ENCODE assay signal across 7 mouse cellular contexts in the genomic region with DNA sequence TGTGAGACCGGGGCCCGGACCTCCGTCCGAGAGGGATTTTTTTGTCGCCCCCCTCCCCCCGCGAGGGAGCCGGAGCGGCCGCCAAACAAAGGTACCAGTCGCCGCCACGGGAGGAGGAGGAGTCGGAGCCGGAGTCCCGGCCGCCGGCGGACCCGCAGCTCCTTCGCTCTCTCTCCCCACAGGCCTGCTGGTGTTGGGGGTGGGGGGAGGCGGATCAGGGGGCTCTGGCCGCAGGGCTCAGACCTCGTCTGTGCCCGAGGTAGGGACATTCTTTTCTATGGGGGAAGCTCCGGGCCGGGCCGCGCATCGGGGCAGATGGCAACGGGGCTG. TPM values are rescaled to one million over a fixed set of nuclear protein-coding genes. Genes with fewer than 3 reads are reported as not detected.
DNase-seq lines count a peak whose midpoint lies in the region; ATAC-seq lines count a peak whose summit lies in the region.

No protein-coding gene starts in this region.

- no peaks in the 10 kb centered on the region for H3K27me3 ChIP-seq in forebrain, embryonic 11.5 days (ENCODE audit: control insufficient read depth, insufficient read depth, low read length)
- H3K27me3 ChIP-seq in limb, embryonic 15.5 days: no peaks in the 10 kb centered on the region
- no peaks in the 10 kb centered on the region for H3K27me3 ChIP-seq in stomach, embryonic 15.5 days (replicated peaks)

- H3K4me2 ChIP-seq in forebrain, embryonic 11.5 days (ENCODE audit: low read depth, low read length, severe bottlenecking): peak overlapping the region; percentile 67; the same call in 1 of the 2 replicates
- H3K4me2 ChIP-seq in limb, embryonic 15.5 days: peak overlapping the region; percentile 59
- H3K4me2 ChIP-seq in stomach, embryonic 15.5 days: peak overlapping the region; percentile 64

- H3K4me3 ChIP-seq in forebrain, embryonic 11.5 days (ENCODE audit: low read depth, low read length): peak overlapping the region; percentile 99
- H3K4me3 ChIP-seq in limb, embryonic 15.5 days: peak overlapping the region; percentile 98
- H3K4me3 ChIP-seq in stomach, embryonic 15.5 days (replicated peaks): peak overlapping the region; percentile 99

- no peaks in the 10 kb centered on the region for H3K36me3 ChIP-seq in forebrain, embryonic 11.5 days (ENCODE audit: control insufficient read depth, insufficient read depth, low read length)
- 0 out of 2 replicates have a peak, but pooled peaks cover 4% of the 10 kb centered on the region for H3K36me3 ChIP-seq in limb, embryonic 15.5 days
- no peaks in the 10 kb centered on the region; the same call in 1 of the 2 replicates for H3K36me3 ChIP-seq in stomach, embryonic 15.5 days

- DNase-seq in right cerebral cortex, postnatal 4 days: peak; percentile 46
- no peak for DNase-seq in right cerebral cortex, adult 18-20 months
- DNase-seq in forebrain, embryonic 11.5 days (ENCODE audit: low spot score): no peak
- no peak for DNase-seq in gastrocnemius, postnatal 36 days
- no peak for DNase-seq in gastrocnemius, adult 8-10 months (ENCODE audit: low spot score in 2 of 2)

- peak; percentile 48 for ATAC-seq in forebrain, embryonic 11.5 days (replicated peaks; ENCODE audit: low FRiP score)
- peak; percentile 17 for ATAC-seq in limb, embryonic 15.5 days (ENCODE audit: insufficient number of reproducible peaks, low FRiP score, low TSS enrichment, low read depth)
- ATAC-seq in stomach, embryonic 15.5 days (ENCODE audit: insufficient read depth, low FRiP score, low read depth): peak; percentile 16

- peak overlapping the region; percentile 97 for H3K9ac ChIP-seq in forebrain, embryonic 11.5 days (ENCODE audit: low read length)
- peak overlapping the region; percentile 98 for H3K9ac ChIP-seq in limb, embryonic 15.5 days
- peak overlapping the region; percentile 94 for H3K9ac ChIP-seq in stomach, embryonic 15.5 days

- peak overlapping the region; percentile 97 for H3K27ac ChIP-seq in forebrain, embryonic 11.5 days (ENCODE audit: low read depth, low read length)
- peak overlapping the region; percentile 99 for H3K27ac ChIP-seq in limb, embryonic 15.5 days
- peak overlapping the region; percentile 99 for H3K27ac ChIP-seq in stomach, embryonic 15.5 days

- intact Hi-C loops in gastrocnemius, postnatal 36 days (cut with DNase I): loop anchor here (5.0 to 10.0 kb wide), 3 partner anchors 103 to 179 kb away; a partner anchor contains a TSS

- 0% methylated on average over 21 of the region's 31 CpGs for WGBS in forebrain, embryonic 11.5 days
- under 1% methylated on average over 27 of the region's 31 CpGs for WGBS in limb, embryonic 15.5 days
- 0% methylated on average over 25 of the region's 31 CpGs for WGBS in stomach, embryonic 15.5 days

- H3K9me3 ChIP-seq in forebrain, embryonic 11.5 days (ENCODE audit: control insufficient read depth, low read length): no peaks in the 10 kb centered on the region
- H3K9me3 ChIP-seq in limb, embryonic 15.5 days: no peaks in the 10 kb centered on the region
- H3K9me3 ChIP-seq in stomach, embryonic 15.5 days: no peaks in the 10 kb centered on the region

- peaks cover 2% of the 10 kb centered on the region; the same call in 1 of the 2 replicates for H3K4me1 ChIP-seq in forebrain, embryonic 11.5 days (replicated peaks; ENCODE audit: control insufficient read depth, insufficient read depth, low read length)
- H3K4me1 ChIP-seq in limb, embryonic 15.5 days: peaks cover 10% of the 10 kb centered on the region; the same call in 1 of the 2 replicates
- H3K4me1 ChIP-seq in stomach, embryonic 15.5 days: 0 out of 2 replicates have a peak, but pooled peaks cover 3% of the 10 kb centered on the region

RNA-seq across cellular contexts. Expression of a gene that starts 0.6 kb away (rescaled TPM):
- polyA plus RNA-seq in forebrain, embryonic 11.5 days (2014; fragmentation: Nextera tagmentation; extraction: Ambion mirVana): 64.9 and 71.9 TPM in 2 replicates
- 48.4 and 51.4 TPM in 2 replicates for polyA plus RNA-seq in limb, embryonic 15.5 days (2015; fragmentation: Nextera tagmentation; extraction: Ambion mirVana)
- polyA plus RNA-seq in stomach, embryonic 15.5 days (2015; fragmentation: Nextera tagmentation; extraction: Ambion mirVana): 44.1 and 46.1 TPM in 2 replicates
- total RNA-seq in gastrocnemius, postnatal 36 days (2021): 10 to 100 TPM; 10.4 to 11.9 TPM
- 10 to 100 TPM; 14.1 to 20.4 (median 16.1) TPM for total RNA-seq in gastrocnemius, adult 8-10 months (2022)

RNA-seq across cellular contexts. Expression of a gene that starts 0.9 kb away (rescaled TPM):
- 84.1 and 97.3 TPM in 2 replicates for polyA plus RNA-seq in forebrain, embryonic 11.5 days (2014; fragmentation: Nextera tagmentation; extraction: Ambion mirVana)
- 71.2 and 79.0 TPM in 2 replicates for polyA plus RNA-seq in limb, embryonic 15.5 days (2015; fragmentation: Nextera tagmentation; extraction: Ambion mirVana)
- polyA plus RNA-seq in stomach, embryonic 15.5 days (2015; fragmentation: Nextera tagmentation; extraction: Ambion mirVana): 61.6 and 63.3 TPM in 2 replicates
- total RNA-seq in gastrocnemius, postnatal 36 days (2021): 10 to 100 TPM; 10.9 to 11.6 TPM
- 10 to 100 TPM; 10.4 to 12.8 (median 11.6) TPM for total RNA-seq in gastrocnemius, adult 8-10 months (2022)

RNA-seq across cellular contexts. Expression of a gene that starts 24.5 kb away (rescaled TPM):
- 57.3 and 63.8 TPM in 2 replicates for polyA plus RNA-seq in forebrain, embryonic 11.5 days (2014; fragmentation: Nextera tagmentation; extraction: Ambion mirVana)
- 50.1 and 50.8 TPM in 2 replicates for polyA plus RNA-seq in limb, embryonic 15.5 days (2015; fragmentation: Nextera tagmentation; extraction: Ambion mirVana)
- 52.2 and 57.9 TPM in 2 replicates for polyA plus RNA-seq in stomach, embryonic 15.5 days (2015; fragmentation: Nextera tagmentation; extraction: Ambion mirVana)
- 10 to 100 TPM; 12.9 to 15.1 TPM for total RNA-seq in gastrocnemius, postnatal 36 days (2021)
- 10 to 100 TPM; 13.5 to 19.2 (median 16.7) TPM for total RNA-seq in gastrocnemius, adult 8-10 months (2022)
